Mouse (Mus musculus): ENCODE measurements around the gene Lypd5.

Gene Lypd5

GRCm38 (mm10) chr7:24361001-24361400 lies 12.0 kb downstream of the Lypd5 start:
- DNase-seq (ENCODE audit: low spot score), result no peak

GRCm38 (mm10) chr7:24363228-24363627 lies 14.2 kb downstream of the Lypd5 start:
- peak; percentile 32 for DNase-seq (ENCODE audit: low spot score)

GRCm38 (mm10) chr7:24364827-24365226 lies 15.8 kb downstream of the Lypd5 start:
- DNase-seq (ENCODE audit: low spot score), result peak; percentile 82

- no peak for DNase-seq (ENCODE audit: low spot score)
Measured at GRCm38 (mm10) chr7:24365258-24366014, 16.4 kb downstream of the Lypd5 start.

GRCm38 (mm10) chr7:24366716-24367632 lies 18.0 kb downstream of the Lypd5 start:
- DNase-seq (ENCODE audit: low spot score), result no peak

- DNase-seq (ENCODE audit: low spot score), result no peak
Measured at GRCm38 (mm10) chr7:24368226-24368625, 19.2 kb downstream of the Lypd5 start.

GRCm38 (mm10) chr7:24368946-24369345 lies 19.9 kb downstream of the Lypd5 start:
- no peak for DNase-seq (ENCODE audit: low spot score)

DNA sequence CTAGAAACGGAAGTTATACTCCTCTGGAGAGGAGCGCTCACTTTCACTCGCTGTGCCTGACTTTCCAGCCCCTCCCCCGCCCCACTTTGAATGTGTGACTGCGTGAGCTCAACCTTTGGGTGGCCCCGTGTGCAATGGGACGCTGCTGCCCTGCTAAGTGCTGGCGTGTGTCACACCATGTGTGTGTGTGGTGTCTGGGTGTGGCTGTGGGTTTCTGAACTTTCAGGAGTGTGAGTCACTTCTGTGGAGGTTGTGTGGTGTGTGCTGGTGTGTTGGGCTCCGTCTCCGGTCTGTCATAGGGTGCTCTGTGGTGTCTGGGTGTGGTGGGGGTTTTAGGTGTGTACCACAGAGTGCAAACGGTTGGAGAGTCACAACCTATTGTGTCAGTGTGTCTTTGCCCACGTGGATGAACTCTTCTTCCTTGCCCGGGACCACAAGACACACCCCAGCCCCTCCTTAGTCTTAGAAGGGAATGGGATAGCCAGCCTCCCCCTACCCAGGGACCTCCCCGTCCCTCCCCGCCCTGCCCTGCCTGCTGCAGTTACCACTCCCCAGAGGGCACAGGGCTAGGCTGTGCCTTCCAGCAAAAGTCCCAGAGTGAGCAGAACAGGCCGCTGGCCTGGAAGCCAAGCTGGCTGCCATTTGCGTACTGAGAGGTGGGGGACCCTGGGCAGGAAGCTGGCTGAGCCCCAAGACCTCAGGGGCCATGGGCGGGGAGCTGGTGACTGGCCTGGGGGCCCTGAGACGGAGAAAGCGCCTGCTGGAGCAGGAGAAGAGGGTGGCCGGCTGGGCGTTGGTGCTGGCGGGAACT lies 20.9 kb downstream of the Lypd5 start, which contains the start of gene Kcnn4:
Kcnn4 (plus strand) TSS at position 533 of the 811 bp plus-strand sequence.
- DNase-seq (ENCODE audit: low spot score), result no peak

DNA sequence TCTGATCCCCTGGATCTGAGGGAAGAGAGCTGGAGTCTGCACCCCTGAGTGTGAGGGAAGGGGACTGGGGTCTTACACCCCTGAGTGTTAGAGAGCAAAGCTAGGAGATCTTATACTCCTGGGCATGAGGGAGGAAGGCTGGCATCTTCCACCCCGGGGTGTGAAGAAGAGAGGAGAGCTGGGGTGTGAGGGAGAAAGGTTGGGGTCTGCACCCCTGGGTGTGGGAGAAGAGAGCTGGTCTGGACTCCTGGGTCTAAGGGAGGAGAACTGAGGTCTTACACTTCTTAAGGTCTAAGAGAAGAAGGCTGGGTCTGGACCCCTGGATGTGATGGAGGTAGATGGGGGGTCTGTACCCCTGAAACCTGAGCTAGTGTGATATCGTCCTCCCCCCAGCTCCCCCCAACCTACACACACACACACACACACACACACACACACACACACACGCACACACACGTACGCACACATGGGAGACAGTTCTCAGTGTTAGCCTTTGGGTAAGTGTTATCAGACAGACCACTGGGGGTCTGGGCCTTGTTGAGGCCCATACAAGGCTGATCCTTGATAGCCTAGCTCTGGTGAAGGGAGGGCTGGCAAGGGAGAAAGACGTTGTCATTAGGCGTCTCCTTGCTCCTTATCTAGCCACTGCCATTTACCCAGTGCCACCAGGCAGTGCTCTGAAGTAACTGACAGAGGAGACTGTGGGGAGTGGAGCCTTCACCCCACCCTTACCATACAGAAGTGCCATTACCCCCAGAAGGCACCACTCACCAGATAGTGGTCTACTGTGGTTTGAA lies 22.2 kb downstream of the Lypd5 start:
- no peak for DNase-seq (ENCODE audit: low spot score)

- no peak for DNase-seq (ENCODE audit: low spot score)
Measured at GRCm38 (mm10) chr7:24371809-24372145, 22.8 kb downstream of the Lypd5 start.

DNA sequence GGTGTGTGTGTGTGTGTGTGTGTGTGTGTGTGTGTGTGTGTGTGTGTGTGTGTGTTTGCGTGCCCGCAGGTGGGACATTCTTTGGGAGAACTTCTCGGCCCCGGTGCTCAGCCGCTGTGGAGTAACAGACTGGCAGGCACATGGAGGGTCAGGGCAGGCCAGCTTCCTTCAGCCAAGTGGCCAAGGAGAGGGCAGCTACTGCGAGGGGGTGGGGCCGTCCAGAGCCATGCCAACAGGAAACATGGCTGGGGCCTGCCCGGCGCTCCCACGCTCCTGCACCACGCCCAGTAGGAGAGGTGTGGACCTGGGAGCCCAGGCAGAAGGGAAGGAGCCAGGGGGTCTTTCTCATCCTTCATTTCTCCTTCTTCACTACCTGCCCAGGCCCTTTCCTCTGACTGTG lies 23.3 kb downstream of the Lypd5 start:
- DNase-seq (ENCODE audit: low spot score), result no peak

DNA sequence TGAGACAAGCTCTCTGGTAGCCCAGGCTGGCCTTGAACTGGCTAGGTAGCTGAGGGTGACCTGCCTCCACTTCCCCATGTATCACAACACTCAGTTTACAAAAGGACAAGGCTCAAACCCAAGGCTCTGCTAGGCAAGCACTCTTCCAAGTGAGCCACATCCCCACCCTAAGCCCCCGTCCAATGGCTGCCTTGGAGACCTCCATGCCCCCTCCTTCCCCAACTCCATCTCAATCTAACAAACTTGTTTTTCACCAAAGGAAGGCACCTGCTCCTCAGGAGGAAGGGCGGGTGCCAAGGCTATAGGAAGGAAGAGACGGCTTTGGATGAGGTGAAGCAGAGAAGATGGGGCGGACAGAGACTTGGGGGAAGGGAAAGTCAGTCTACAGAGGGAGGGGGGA lies 23.8 kb downstream of the Lypd5 start:
- no peak for DNase-seq (ENCODE audit: low spot score)

DNA sequence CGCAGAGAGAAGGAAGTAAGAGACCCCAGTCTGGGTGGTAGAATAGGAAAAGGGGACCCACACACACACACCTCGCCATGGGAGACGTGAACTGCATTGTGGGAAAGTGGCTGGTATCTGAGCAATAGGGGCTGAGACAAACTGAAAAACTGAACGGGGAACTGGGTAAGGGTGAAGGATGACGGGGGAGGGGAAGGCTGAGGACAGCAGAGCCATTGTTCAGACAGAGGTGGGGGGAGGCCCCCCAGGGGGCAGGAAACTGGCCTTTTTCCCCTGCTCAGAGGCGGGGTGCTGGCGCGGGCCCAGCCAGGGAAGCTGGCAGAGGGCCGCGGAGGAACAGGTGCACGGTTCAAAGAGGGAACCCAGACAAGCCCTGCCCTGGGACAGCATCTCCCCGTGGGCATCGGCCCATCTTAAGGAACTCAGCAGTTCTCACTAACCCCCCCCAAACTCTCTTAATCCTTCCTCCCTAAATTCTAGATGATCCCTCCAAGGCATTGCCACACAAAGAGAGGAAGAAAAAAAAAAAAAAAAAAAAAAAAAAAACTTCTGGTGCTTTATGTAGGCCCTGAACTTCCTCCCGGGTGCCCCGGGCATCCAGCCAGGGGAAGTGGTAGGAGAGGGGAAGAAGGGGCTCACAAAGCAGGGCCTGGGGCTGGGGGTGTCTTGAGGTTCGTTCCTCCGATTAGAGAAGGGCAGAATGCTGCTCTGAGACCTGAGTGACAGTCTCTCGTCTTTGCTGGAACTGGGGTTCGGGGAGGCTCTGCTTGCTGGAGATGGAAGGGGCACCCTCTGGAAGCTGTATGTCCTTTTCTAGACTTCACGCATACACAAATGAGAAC lies 24.8 kb downstream of the Lypd5 start:
- no peak for DNase-seq (ENCODE audit: low spot score)

DNA sequence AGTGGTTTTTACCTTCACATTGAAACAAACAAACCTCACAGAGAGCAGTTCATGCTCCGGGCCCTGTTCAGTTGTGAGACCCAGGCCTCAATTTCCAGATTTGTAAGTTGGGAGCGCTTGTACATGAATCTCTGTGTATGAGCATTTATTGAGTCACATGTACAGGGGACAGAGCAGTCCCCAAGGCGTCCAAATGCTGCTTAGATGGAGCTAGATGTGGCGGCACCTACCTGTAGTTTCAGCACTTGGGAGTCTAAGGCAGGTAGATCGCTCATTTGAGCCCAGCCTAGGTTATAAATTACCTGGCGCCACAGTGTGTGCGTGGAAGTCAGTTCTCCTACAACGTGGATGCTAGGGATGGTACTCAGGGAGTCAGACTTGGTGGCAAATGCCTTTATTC lies 27.5 kb downstream of the Lypd5 start:
- DNase-seq (ENCODE audit: low spot score), result no peak

GRCm38 (mm10) chr7:24377091-24377865 lies 28.3 kb downstream of the Lypd5 start:
- peak; percentile 72 for DNase-seq (ENCODE audit: low spot score)

DNA sequence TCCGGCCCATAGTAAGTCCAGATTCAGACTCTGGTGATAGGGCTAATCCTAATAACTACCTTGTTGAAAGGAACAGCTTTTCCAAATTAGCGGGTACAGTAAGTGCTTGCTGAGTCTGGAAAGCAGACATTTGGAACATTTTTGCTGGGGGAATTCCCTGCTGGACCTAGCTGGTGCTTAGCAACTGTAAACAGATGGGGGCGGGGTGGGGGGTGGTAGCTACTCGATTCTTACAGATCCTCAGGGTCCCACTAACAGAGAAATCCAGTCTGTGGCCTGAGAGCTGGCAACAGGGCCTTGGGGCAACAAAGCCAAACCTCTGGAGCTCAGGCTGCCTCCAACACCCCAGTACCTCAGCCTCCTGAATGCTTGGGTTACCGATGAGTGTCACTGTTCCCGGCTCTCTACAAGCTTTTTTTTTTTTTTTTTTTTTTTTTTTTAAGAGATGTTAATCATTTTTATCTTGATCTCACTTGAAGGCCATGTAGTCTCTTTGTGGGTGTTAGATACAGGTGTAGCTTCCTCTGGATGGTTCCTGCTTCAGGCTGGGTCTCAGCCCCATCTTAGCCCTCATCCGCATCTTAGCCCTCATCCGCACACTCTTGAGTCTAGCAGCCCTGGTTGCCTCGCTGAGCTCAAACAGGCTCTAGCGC lies 29.2 kb downstream of the Lypd5 start:
- DNase-seq (ENCODE audit: low spot score), result no peak

GRCm38 (mm10) chr7:24379934-24380333 lies 30.9 kb downstream of the Lypd5 start:
- DNase-seq (ENCODE audit: low spot score), result no peak

DNA sequence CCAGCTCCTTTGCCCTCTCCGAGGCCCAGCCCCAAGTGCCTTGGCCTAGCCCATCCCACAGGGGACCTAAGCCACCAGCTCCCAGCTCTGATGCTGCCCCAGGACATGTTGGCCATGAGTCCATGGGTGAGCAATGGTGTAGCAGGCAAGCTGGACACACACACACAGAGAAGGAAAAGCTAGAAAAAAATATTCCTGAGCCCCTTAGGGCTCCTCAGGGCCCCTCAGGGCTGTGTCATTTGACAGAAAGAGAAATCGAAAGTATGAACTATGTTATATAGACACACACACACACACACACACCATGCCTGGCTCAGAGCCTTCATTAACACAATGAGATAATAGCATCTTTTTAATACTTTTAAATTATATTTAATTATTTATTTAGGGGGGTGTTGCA lies 31.4 kb downstream of the Lypd5 start:
- no peak for DNase-seq (ENCODE audit: low spot score)

DNA sequence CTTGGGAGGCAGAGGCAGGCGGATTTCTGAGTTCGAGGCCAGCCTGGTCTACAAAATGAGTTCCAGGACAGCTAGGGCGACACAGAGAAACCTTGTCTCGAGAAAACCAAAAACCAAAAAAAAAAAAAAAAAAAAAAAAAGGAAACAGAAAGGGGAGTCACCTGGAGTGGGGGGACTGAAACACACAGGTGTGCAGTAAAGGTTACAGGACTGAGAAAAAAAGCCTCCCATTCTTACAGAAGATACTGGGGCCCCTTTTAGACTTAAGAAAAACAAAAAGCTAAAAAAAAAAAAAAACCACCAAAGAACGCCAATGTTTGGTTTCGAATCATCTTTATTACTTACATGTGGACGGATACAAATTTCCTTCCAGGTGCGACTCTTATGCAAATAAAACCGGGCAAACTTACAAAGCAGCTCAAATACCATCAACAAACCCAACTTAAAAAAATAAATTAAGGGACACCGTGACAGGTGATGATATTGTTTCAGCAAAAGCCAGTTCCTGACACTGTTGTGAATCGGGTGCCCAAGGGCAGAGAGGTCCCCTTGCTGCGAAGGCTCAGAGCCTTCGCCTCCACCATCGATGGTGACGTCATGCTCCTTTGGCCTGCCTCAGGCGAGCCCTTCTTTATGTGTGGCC lies 33.9 kb downstream of the Lypd5 start:
- no peak for DNase-seq (ENCODE audit: low spot score)
